Mouse (Mus musculus): ENCODE measurements around the gene Epb41l2. TPM values are rescaled to one million over a fixed set of nuclear protein-coding genes. Genes with fewer than 3 reads are reported as not detected.

Gene Epb41l2
- polyA plus RNA-seq, 1 experiment: 28.8 TPM

DNA sequence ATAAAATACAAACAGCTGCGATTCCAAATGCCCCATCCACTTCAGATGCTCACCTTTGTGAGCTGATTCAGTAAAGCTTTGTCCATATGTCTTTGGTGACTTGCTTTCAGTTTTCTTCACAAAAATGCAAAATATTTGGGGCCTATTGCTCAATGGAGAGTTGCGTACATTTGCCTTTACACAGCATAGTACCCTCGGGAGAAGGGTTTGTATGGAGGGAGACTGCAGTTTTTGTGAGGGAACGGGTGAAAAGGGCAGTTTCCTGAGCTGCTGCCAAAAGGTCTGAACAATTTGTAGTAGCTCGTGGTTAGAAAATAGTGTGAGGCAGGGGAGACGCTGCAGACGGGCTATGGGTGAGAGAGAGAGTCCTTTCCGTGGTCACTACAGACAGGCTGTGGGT lies 40.5 kb downstream of the Epb41l2 start:
- no peak overlapping the region for H3K4me3 ChIP-seq (ENCODE audit: insufficient read depth, low read depth, low read length)
- H3K4me1 ChIP-seq (ENCODE audit: control insufficient read depth, insufficient read depth, low read length): no peaks in the 10 kb centered on the region
- no peaks in the 10 kb centered on the region for H3K36me3 ChIP-seq (ENCODE audit: control insufficient read depth, insufficient read depth, low read length)
- peak; percentile 15 for DNase-seq
- no peak for TF ChIP-seq POLR2A (IDR thresholded peaks at IDR 0.05; ENCODE audit: low read depth, low read length)
- TF ChIP-seq CTCF (conservative IDR thresholded peaks at IDR 0.05; ENCODE audit: insufficient read depth, insufficient read length, low read depth, low read length): no peak
- 57% methylated on average over 8 of the region's 8 CpGs for WGBS
- no peak overlapping the region for H3K27ac ChIP-seq (ENCODE audit: insufficient read depth, low read depth, low read length)
- no peaks in the 10 kb centered on the region for H3K27me3 ChIP-seq (replicated peaks; ENCODE audit: control insufficient read depth, insufficient read depth, low read length)

- Histone ChIP-seq H3K4me3 (ENCODE audit: insufficient read depth, low read depth, low read length) (no peak overlapping the region), H3K4me1 (ENCODE audit: control insufficient read depth, insufficient read depth, low read length) (no peaks in the 10 kb centered on the region), H3K36me3 (ENCODE audit: control insufficient read depth, insufficient read depth, low read length) (no peaks in the 10 kb centered on the region), H3K27me3 (replicated peaks; ENCODE audit: control insufficient read depth, insufficient read depth, low read length) (no peaks in the 10 kb centered on the region), H3K27ac (ENCODE audit: insufficient read depth, low read depth, low read length) (no peak overlapping the region)
- TF ChIP-seq POLR2A (IDR thresholded peaks at IDR 0.05; ENCODE audit: low read depth, low read length) (no peak), CTCF (conservative IDR thresholded peaks at IDR 0.05; ENCODE audit: insufficient read depth, insufficient read length, low read depth, low read length) (no peak)
- WGBS: 94% methylated on average over 9 of the region's 9 CpGs
- DNase-seq: no peak
These were observed 41.0 kb downstream of the Epb41l2 start for GRCm38 (mm10) chr10:25400646-25401045.

DNA sequence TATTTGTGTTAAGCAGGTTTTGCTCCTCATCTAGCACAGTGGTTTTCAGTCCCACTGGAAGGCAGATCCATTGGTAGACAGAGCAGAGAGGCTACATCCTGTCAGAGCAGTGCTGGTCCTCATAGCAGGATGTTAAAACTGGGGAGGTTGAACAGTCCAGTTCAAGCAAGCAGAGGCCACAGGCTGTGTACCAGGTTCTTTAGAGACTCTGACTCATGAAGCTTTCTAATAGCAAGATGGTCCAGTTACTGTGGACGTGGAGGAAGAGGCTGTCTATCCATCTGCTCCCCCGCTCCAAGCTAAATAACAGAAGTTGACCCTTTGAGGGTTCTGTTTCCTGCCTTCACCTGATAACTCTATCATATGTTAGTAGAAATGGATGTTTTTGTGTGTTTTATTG lies 41.8 kb downstream of the Epb41l2 start:
- TF ChIP-seq POLR2A (IDR thresholded peaks at IDR 0.05; ENCODE audit: low read depth, low read length): no peak
- no peak for TF ChIP-seq CTCF (conservative IDR thresholded peaks at IDR 0.05; ENCODE audit: insufficient read depth, insufficient read length, low read depth, low read length)
- Histone ChIP-seq H3K27ac (ENCODE audit: insufficient read depth, low read depth, low read length) (no peak overlapping the region), H3K4me1 (ENCODE audit: control insufficient read depth, insufficient read depth, low read length) (no peaks in the 10 kb centered on the region), H3K27me3 (replicated peaks; ENCODE audit: control insufficient read depth, insufficient read depth, low read length) (no peaks in the 10 kb centered on the region), H3K36me3 (ENCODE audit: control insufficient read depth, insufficient read depth, low read length) (no peaks in the 10 kb centered on the region), H3K4me3 (ENCODE audit: insufficient read depth, low read depth, low read length) (no peak overlapping the region)
- 88% methylated on average over 2 of the region's 2 CpGs for WGBS
- no peak for DNase-seq

GRCm38 (mm10) chr10:25402886-25403285 lies 43.3 kb downstream of the Epb41l2 start:
- H3K36me3 ChIP-seq (ENCODE audit: control insufficient read depth, insufficient read depth, low read length): no peaks in the 10 kb centered on the region
- H3K4me3 ChIP-seq (ENCODE audit: insufficient read depth, low read depth, low read length): no peak overlapping the region
- no peaks in the 10 kb centered on the region for H3K4me1 ChIP-seq (ENCODE audit: control insufficient read depth, insufficient read depth, low read length)
- 35% methylated on average over 1 of the region's 1 CpGs for WGBS
- DNase-seq: peak; percentile 53
- no peak for TF ChIP-seq POLR2A (IDR thresholded peaks at IDR 0.05; ENCODE audit: low read depth, low read length)
- TF ChIP-seq CTCF (conservative IDR thresholded peaks at IDR 0.05; ENCODE audit: insufficient read depth, insufficient read length, low read depth, low read length): no peak
- no peaks in the 10 kb centered on the region for H3K27me3 ChIP-seq (replicated peaks; ENCODE audit: control insufficient read depth, insufficient read depth, low read length)
- H3K27ac ChIP-seq (ENCODE audit: insufficient read depth, low read depth, low read length): no peak overlapping the region

GRCm38 (mm10) chr10:25403813-25404701 lies 44.5 kb downstream of the Epb41l2 start:
- no peak for DNase-seq
- no peak overlapping the region for H3K4me3 ChIP-seq (ENCODE audit: insufficient read depth, low read depth, low read length)
- TF ChIP-seq POLR2A (IDR thresholded peaks at IDR 0.05; ENCODE audit: low read depth, low read length) (no peak), CTCF (conservative IDR thresholded peaks at IDR 0.05; ENCODE audit: insufficient read depth, insufficient read length, low read depth, low read length) (no peak)
- no peaks in the 10 kb centered on the region for H3K4me1 ChIP-seq (ENCODE audit: control insufficient read depth, insufficient read depth, low read length)
- no peak overlapping the region for H3K27ac ChIP-seq (ENCODE audit: insufficient read depth, low read depth, low read length)
- no peaks in the 10 kb centered on the region for H3K27me3 ChIP-seq (replicated peaks; ENCODE audit: control insufficient read depth, insufficient read depth, low read length)
- WGBS: 70% methylated on average over 15 of the region's 15 CpGs
- no peaks in the 10 kb centered on the region for H3K36me3 ChIP-seq (ENCODE audit: control insufficient read depth, insufficient read depth, low read length)

DNA sequence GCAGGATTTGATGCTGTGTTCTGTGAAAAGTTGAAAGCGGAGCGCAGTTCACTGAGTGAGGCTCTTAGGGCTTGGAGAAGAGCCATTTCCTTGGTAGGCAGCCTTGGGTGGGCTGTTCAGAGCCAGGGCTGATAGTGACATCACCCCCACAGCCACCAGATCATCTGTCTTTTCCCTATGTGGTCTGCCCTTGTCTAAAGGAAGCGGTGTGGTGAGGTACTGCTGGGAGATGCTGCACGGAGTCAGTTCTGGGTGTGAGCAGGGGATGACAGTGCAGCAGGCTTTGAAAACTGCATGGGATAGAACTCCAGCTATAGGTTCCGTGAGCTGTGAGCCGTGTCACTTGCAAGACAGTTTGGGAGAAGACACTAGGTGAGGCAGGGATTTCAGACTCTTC lies 45.1 kb downstream of the Epb41l2 start:
- Histone ChIP-seq H3K4me1 (ENCODE audit: control insufficient read depth, insufficient read depth, low read length) (no peaks in the 10 kb centered on the region), H3K27ac (ENCODE audit: insufficient read depth, low read depth, low read length) (no peak overlapping the region), H3K27me3 (replicated peaks; ENCODE audit: control insufficient read depth, insufficient read depth, low read length) (no peaks in the 10 kb centered on the region), H3K36me3 (ENCODE audit: control insufficient read depth, insufficient read depth, low read length) (no peaks in the 10 kb centered on the region), H3K4me3 (ENCODE audit: insufficient read depth, low read depth, low read length) (no peak overlapping the region)
- no peak for TF ChIP-seq CTCF (conservative IDR thresholded peaks at IDR 0.05; ENCODE audit: insufficient read depth, insufficient read length, low read depth, low read length)
- TF ChIP-seq POLR2A (IDR thresholded peaks at IDR 0.05; ENCODE audit: low read depth, low read length): no peak
- WGBS: 83% methylated on average over 6 of the region's 6 CpGs
- DNase-seq: no peak

- Histone ChIP-seq H3K36me3 (ENCODE audit: control insufficient read depth, insufficient read depth, low read length) (no peaks in the 10 kb centered on the region), H3K4me3 (ENCODE audit: insufficient read depth, low read depth, low read length) (no peak overlapping the region), H3K27me3 (replicated peaks; ENCODE audit: control insufficient read depth, insufficient read depth, low read length) (no peaks in the 10 kb centered on the region), H3K27ac (ENCODE audit: insufficient read depth, low read depth, low read length) (no peak overlapping the region), H3K4me1 (ENCODE audit: control insufficient read depth, insufficient read depth, low read length) (no peaks in the 10 kb centered on the region)
- DNase-seq: no peak
- TF ChIP-seq CTCF (conservative IDR thresholded peaks at IDR 0.05; ENCODE audit: insufficient read depth, insufficient read length, low read depth, low read length): no peak
- no peak for TF ChIP-seq POLR2A (IDR thresholded peaks at IDR 0.05; ENCODE audit: low read depth, low read length)
- 92% methylated on average over 8 of the region's 8 CpGs for WGBS
These were observed 46.0 kb downstream of the Epb41l2 start for GRCm38 (mm10) chr10:25405551-25405950.

Data from kidney, adult 2 months (tissue).